Mouse (Mus musculus) embryo, embryonic 10 days (tissue): ENCODE measurements around the gene Gprc6a.

Source experiments
- DNase-seq: peaks from one replicate; pipeline ENCODE4 v3.0.0-alpha.2; 2015; ENCODE audit warnings: low spot score

Gene Gprc6a

GRCm38 (mm10) chr10:51631411-51632136 is at the start of gene Gprc6a:
Gene Gprc6a (minus strand): TSS chr10:51631461.
- DNase-seq: no peak

GRCm38 (mm10) chr10:51678251-51678639 is 47.0 kb upstream of the Gprc6a start:
- DNase-seq: peak; percentile 8

GRCm38 (mm10) chr10:51677548-51678250 is 46.4 kb upstream of the Gprc6a start, which contains the start of gene Rfx6:
Gene Rfx6 (plus strand): TSS chr10:51677756.
- DNase-seq: peak; percentile 40

- no peak for DNase-seq
These were observed 41.0 kb upstream of the Gprc6a start for GRCm38 (mm10) chr10:51672082-51672779.

GRCm38 (mm10) chr10:51671583-51671982 is 40.3 kb upstream of the Gprc6a start:
- DNase-seq: no peak

DNA sequence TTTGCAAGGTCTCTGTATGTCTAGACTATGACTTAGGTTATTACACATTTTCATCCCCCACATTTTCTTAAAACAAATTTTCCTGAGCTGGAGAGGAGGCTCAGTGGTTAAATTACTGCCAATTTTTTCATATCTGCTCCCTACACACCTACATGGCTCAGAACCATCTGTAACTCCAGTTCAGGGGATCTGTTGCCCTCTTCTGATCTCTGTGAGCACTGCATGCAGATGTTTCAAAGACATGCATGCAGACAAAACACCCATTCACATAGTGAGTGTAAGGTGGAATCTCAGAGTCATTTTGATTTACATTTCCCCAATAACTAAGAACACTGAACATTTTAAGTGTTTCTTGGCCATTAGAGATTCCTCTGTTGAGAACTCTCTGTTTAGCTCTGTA is 38.1 kb upstream of the Gprc6a start:
- DNase-seq: peak; percentile 19

DNA sequence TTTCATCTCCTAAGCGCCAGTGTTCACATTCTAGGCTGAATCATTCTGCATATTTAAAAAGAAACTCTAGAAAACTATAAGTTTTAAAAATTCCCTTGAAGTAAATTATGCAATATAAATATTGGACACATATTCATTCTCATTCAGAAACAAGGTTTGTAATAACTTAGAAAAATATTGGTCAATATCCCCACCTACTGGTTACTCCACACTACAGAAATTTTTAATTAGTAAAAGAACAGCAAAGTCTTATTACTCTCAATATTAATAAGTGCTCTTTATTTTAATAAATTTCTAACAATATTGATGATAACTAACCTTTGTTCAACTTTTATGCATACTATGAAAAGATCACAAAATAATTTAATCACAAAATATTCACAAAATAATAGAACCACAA is 26.1 kb upstream of the Gprc6a start:
- no peak for DNase-seq

GRCm38 (mm10) chr10:51649506-51650221 is 18.4 kb upstream of the Gprc6a start:
- DNase-seq: no peak

DNA sequence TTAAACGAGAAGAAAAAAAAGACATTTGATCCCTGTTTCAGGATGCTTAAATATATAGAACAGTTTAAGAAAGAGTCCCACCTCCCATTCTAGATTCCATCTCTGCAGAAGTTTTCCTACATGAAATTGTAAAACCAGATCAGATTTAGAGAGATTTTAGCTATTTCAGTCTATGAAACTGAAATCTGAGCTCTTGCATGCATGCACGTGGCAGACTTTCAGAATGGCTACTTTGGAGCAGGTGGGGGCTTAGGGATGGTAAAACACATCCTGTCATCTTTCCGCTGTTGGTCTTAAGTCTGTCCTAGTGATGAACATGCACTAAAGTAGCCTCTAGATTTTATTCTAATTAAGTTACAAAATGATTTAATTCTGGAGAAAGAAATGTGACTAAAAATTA is 10.1 kb downstream of the Gprc6a start:
- DNase-seq: no peak

GRCm38 (mm10) chr10:51620126-51620525 is 11.1 kb downstream of the Gprc6a start:
- DNase-seq: no peak

DNA sequence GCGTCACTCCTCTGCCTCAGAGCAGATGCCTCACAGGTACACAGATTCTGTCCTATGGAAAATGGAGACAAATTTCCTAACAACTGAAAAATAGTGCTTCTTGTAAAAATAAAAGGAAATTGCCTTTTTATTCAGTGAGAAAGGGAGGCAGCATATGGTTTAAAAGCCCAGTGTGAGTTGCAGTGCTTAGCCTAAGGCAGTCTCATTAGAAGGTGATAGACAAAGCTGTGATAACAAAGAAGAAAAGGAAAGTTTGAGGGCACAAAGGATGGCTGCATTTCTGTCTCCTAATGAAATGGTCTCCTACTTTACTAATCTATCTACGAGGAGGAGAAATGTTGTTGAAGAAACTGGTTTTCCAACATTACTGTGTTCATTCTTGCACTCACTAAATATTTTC is 12.7 kb downstream of the Gprc6a start:
- DNase-seq: no peak

DNA sequence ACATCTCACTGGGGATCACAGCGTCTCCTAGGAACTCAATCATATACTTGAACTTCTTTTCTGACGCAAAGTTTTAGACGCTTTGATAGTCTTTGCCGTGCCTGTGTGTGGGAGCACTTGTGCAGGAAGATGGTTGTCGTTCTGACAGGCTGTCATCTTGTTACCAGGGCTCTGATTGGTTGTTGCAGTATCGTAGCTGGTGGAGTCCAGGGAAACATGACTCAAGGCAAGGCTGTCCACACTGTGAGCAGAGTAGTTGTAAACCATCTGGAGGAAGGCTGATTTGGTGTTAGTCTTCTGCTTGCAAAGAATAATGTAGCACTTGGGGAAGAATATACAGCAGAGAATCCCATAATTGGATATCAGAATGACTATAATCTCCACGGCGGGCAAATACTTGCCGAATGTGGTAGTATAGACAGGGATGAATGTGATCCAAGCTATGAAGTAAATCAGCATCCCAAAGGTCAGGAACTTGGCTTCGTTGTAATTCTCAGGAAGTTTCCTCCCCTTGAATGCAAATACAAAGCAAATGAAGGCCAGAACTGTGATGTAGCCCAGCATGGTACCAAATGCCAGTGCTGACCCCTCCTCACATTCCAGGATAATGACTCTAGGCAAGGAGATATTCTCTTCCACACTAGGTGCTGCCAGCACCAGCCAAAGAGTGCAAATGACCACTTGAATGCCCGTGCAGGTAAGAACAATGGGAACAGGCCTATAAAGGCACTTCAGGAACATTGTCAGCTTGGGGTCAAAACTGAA is 16.3 kb downstream of the Gprc6a start:
- no peak for DNase-seq

DNA sequence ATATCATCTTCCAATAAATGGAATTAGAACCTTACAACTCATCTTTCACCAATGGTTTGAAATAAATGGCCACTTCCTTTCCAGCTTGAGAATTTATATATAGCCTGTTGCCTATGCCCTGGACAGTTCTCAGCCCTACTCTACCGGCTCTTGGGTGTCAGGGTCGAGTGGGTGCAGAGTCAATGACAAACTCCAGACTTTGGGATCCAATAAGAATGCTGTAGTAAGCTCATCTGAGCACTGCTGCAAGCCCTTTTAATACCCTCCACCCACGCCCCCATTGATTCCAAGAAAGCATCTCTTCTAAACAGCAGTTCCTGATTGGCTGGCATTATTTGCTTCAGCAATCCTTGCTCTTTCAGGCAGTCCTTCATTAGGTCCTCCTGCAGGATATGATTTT is 17.8 kb downstream of the Gprc6a start:
- DNase-seq: no peak

GRCm38 (mm10) chr10:51611969-51612682 is 19.1 kb downstream of the Gprc6a start:
- no peak for DNase-seq

DNA sequence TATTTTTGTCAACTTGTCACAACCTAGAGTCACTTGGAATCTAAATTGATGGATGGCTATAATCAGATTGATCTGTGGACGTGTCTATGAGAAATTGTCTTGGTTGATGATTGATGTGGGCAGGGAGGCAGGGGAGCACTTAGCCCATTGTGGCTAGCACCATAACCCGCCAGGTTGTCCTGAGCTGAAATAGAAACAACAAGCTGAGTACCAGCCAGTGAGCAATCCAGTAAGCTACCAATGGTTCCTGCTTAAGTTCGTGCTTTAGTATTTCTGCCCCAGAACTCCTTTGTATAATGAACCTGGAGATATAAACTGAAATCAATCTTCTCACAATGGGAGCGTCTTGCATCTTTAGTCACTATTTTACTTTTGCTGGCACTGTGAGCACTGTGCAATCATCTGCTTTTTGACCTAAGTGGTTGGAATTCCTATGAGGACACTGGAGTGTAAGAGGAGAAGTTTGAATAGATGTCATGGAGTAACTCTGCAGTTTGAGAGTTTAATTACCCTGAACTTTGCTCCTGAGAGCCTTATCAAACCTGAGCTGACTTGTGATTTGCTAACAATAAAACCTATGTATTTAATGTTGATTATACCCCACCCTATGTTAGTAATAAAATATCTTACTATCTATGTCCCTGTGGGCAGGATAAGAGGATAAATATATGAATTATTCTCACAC is 21.4 kb downstream of the Gprc6a start:
- DNase-seq: no peak

DNA sequence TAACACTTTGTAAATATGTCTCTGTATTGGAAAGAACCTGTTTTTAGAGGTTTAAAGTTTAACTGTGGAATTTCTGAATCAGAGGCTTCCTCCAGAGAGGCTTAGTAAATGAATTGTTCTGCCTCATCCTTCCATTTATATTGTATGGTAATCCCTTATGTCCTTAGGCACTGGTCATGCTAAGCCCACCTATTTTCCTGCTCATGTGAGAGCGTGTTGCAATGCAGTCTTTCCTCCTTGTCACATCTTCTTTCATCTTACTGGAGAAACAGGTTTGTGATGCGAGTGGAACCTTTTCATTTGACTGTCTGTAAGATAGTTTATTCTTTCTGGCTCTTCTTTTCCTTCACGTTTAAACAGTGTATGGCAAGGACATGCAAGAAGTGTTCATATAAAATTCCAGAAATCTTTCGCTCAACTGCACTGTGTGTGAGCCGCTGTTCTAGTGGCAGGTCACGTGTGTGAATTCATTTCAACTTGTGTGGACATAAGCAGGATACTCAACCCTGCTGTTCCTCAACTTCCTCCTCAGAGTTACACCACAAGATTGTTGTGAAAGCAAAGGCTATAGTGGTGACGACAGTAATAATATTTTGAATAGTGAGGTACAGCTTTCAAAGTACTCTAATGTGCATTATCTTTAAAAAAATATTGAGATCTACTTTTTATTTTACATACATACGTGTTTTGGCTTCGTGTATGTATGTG is 34.2 kb downstream of the Gprc6a start:
- DNase-seq: no peak

DNA sequence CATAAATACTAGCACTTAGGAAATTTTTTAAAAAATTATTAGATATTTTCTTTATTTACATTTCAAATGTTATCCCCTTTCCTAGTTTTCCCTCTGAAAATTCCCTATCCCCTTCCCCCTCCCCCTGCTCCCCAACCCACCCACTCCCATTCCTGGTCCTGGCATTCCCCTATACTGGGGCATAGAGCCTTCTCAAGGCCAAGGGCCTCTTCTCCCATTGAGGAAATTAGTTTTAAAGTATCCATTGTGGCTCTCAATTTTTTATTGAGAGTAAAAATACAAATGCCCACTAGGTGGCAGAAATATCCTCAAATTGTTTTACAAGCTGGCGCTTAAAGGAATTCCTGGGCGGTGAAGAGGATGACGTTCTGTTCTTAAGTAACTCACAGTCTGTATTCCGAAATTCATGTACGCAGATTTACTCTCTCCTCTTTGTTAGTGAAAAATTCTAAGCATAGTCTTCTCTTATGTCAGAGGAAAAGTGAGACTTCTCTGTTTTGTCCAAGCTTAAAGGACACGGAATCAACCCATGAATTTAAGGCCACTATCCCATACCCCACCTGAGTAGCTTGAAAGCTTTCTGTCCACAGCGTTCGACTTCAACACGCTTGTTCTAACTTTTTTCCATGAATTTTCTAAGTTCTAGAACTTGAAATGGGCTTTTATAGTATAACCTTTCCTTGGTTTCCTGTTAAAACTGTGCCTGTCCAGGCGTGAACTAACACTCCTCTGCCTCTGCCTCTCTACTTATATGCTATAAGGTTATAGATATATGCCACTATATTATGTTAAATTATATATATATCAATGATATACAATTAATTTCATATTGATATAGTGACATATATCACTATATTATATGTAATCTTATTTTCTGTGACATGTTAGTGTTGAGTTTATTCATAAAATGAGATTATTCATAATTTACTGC is 36.0 kb downstream of the Gprc6a start:
- peak; percentile 60 for DNase-seq

DNA sequence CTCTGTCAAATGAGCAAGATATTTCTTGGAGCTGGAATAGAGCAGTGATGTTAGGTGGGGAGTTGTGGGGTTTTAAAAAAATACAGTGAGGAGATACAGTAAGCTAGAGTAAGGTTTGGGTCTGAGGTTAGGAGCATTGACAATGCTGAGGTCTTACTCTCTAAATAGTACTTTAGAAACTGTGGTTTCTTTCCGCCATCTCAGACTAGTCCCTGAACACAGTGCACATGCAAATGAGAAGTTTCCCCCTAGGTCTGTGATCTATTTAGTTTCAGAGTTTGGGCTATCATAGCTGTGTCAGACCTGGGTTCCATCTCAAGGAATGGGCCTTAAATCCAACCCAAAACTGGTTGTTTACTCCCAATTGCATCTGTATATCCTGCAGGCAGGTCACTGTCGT is 39.7 kb downstream of the Gprc6a start:
- DNase-seq: no peak
